Mouse (Mus musculus) C2C12 (cell line): Measurements from ENCODE around the gene Abca2. TPM values are rescaled to one million over a fixed set of nuclear protein-coding genes. Genes with fewer than 3 reads are reported as not detected.

Experiments used
- H3K27me3 ChIP-seq: one replicate; pipeline ENCODE4 v1.6.1; 2011; ENCODE audit not compliant: control insufficient read depth, insufficient read depth, insufficient read length
- H3K36me3 ChIP-seq: one replicate; pipeline ENCODE4 v1.6.1; 2011; ENCODE audit not compliant: control insufficient read depth, insufficient read depth
- H3K4me3 ChIP-seq: one replicate; pipeline ENCODE4 v1.5.1; 2011; ENCODE audit warnings: mild to moderate bottlenecking, control low read depth; ENCODE audit not compliant: poor library complexity, insufficient read depth, severe bottlenecking
- H3K79me2 ChIP-seq: one replicate; pipeline ENCODE4 v1.6.1; 2011; ENCODE audit not compliant: control insufficient read depth, insufficient read depth
- H3K79me3 ChIP-seq: one replicate; pipeline ENCODE4 v1.6.1; 2011; ENCODE audit warnings: low read depth, control low read depth
- H3ac ChIP-seq: one replicate; pipeline ENCODE3; 2011; ENCODE audit warnings: low read depth; ENCODE audit not compliant: control insufficient read depth, insufficient read length
- CEBPB ChIP-seq: IDR thresholded peaks from one replicate; pipeline ENCODE4 v1.6.1; 2011; ENCODE audit warnings: low read depth, mild to moderate bottlenecking, control low read depth, moderate library complexity
- CTCF ChIP-seq: IDR thresholded peaks from one replicate; pipeline ENCODE4 v1.5.1; 2011; ENCODE audit not compliant: control insufficient read depth, insufficient read depth, insufficient read length
- FOSL1 ChIP-seq: IDR thresholded peaks from one replicate; pipeline ENCODE4 v1.8.0; 2011; ENCODE audit warnings: mild to moderate bottlenecking, low read length; ENCODE audit not compliant: poor library complexity, insufficient read depth, severe bottlenecking
- MAX ChIP-seq: IDR thresholded peaks from one replicate; pipeline ENCODE4 v1.6.1; 2011; ENCODE audit warnings: mild to moderate bottlenecking, control low read depth
- MYOD1 ChIP-seq: IDR thresholded peaks from one replicate; pipeline ENCODE4 v1.6.1; 2011; ENCODE audit warnings: low read depth; ENCODE audit not compliant: control insufficient read depth, insufficient read length
- MYOG ChIP-seq: IDR thresholded peaks from one replicate; pipeline ENCODE4 v1.6.1; 2011; ENCODE audit not compliant: control insufficient read depth, insufficient read length; ENCODE audit errors: extremely low read depth
- USF1 ChIP-seq: IDR thresholded peaks from one replicate; pipeline ENCODE4 v1.6.1; 2011; ENCODE audit warnings: low read depth, mild to moderate bottlenecking, control low read depth, moderate library complexity
- long read RNA-seq, 2 experiments: library from polyadenylated mRNA; unstranded; transcript quantifications; one replicate each; pipeline ENCODE4 v2.0.0; 2019 to 2020
- polyA plus RNA-seq: library from polyadenylated mRNA; unstranded; fragments of >200 nt; fragmentation: generic; extraction: Trizol; gene quantifications from one replicate; pipeline ENCODE4 v1.2.1, GENCODE M21; 2012; ENCODE audit warnings: missing spikeins

Abca2 gene
- polyA plus RNA-seq: 4.2 TPM
- long read RNA-seq, experiment 1, partial matches to known transcripts: 1 of 1 reads
- long read RNA-seq, experiment 1, other reads (novel, unspliced or antisense): 0 of 1 reads
- long read RNA-seq, experiment 2, partial matches to known transcripts: 6 of 8 reads
- long read RNA-seq, experiment 2, other reads (novel, unspliced or antisense): 2 of 8 reads

GRCm38 (mm10) chr2:25428442-25429236, at the start of gene Abca2:
TSS of gene Abca2 (plus strand) at chr2:25428703.
- no peaks in the 10 kb centered on the region for H3K79me2 ChIP-seq
- H3K79me3 ChIP-seq: no peaks in the 10 kb centered on the region
- no peaks in the 10 kb centered on the region for H3K36me3 ChIP-seq
- peak within 1 kb of the TSS; percentile 88 for H3ac ChIP-seq
- H3K4me3 ChIP-seq: peak within 1 kb of the TSS; percentile 45
- TF ChIP-seq CTCF: peak; percentile 96
- no peak for TF ChIP-seq FOSL1
- no peak for TF ChIP-seq USF1
- TF ChIP-seq MYOD1: no peak
- TF ChIP-seq MAX: peak; percentile 16
- TF ChIP-seq CEBPB: no peak
- no peak for TF ChIP-seq MYOG
- peaks cover 11% of the 10 kb centered on the region for H3K27me3 ChIP-seq

DNA sequence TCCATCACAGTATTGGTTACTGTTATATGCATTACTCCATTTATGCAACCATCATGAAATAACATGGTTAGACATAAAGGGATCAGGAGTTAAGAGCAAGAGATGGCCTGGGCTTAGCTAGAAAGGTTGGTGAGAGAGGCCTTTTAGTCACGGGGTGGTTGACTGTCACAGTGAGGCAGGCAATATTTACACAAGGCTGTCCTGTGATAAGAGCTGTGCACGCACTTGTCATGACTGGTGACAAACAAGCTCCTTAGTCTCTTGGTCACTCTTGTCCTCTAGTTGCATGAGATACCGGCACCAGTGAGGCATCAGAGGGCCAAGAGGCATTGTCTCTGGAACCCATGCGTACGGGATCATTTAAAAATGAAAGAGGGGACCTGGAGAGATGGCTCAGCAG, 44.0 kb upstream of the Abca2 start:
- Histone ChIP-seq H3K36me3 (no peaks in the 10 kb centered on the region), H3K4me3 (no peak overlapping the region), H3ac (no peak overlapping the region), H3K79me3 (no peaks in the 10 kb centered on the region), H3K27me3 (peaks cover 14% of the 10 kb centered on the region), H3K79me2 (no peaks in the 10 kb centered on the region)
- TF ChIP-seq MYOD1: no peak
- no peak for TF ChIP-seq CEBPB
- no peak for TF ChIP-seq CTCF
- TF ChIP-seq MAX: no peak
- no peak for TF ChIP-seq FOSL1
- no peak for TF ChIP-seq USF1
- TF ChIP-seq MYOG: no peak

- H3K4me3 ChIP-seq: no peak overlapping the region
- no peaks in the 10 kb centered on the region for H3K79me2 ChIP-seq
- peaks cover 30% of the 10 kb centered on the region for H3K27me3 ChIP-seq
- H3K36me3 ChIP-seq: no peaks in the 10 kb centered on the region
- H3ac ChIP-seq: no peak overlapping the region
- TF ChIP-seq MYOG: no peak
- TF ChIP-seq CTCF: no peak
- no peak for TF ChIP-seq CEBPB
- TF ChIP-seq MYOD1: no peak
- TF ChIP-seq USF1: no peak
- no peak for TF ChIP-seq FOSL1
- no peak for TF ChIP-seq MAX
- H3K79me3 ChIP-seq: no peaks in the 10 kb centered on the region
Measured at GRCm38 (mm10) chr2:25391266-25391665, 37.2 kb upstream of the Abca2 start.

GRCm38 (mm10) chr2:25394281-25395221, 34.0 kb upstream of the Abca2 start:
- H3K79me3 ChIP-seq: no peaks in the 10 kb centered on the region
- TF ChIP-seq CTCF: no peak
- TF ChIP-seq USF1: no peak
- no peak for TF ChIP-seq CEBPB
- TF ChIP-seq MYOD1: no peak
- no peak for TF ChIP-seq MAX
- TF ChIP-seq FOSL1: no peak
- no peak for TF ChIP-seq MYOG
- peaks cover 54% of the 10 kb centered on the region for H3K27me3 ChIP-seq
- no peaks in the 10 kb centered on the region for H3K36me3 ChIP-seq
- no peak overlapping the region for H3ac ChIP-seq
- H3K4me3 ChIP-seq: no peak overlapping the region
- H3K79me2 ChIP-seq: no peaks in the 10 kb centered on the region

GRCm38 (mm10) chr2:25395721-25396596, 32.5 kb upstream of the Abca2 start, which contains the start of gene Entpd2:
TSS of gene Entpd2 (plus strand) at chr2:25395874.
- no peaks in the 10 kb centered on the region for H3K79me3 ChIP-seq
- no peaks in the 10 kb centered on the region for H3K79me2 ChIP-seq
- no peak within 1 kb of the TSS for H3K4me3 ChIP-seq
- no peaks in the 10 kb centered on the region for H3K36me3 ChIP-seq
- H3ac ChIP-seq: no peak within 1 kb of the TSS
- peaks cover 61% of the 10 kb centered on the region for H3K27me3 ChIP-seq
- TF ChIP-seq MYOD1: no peak
- no peak for TF ChIP-seq CTCF
- no peak for TF ChIP-seq FOSL1
- TF ChIP-seq MAX: no peak
- no peak for TF ChIP-seq CEBPB
- TF ChIP-seq MYOG: no peak
- no peak for TF ChIP-seq USF1
